Mouse (Mus musculus) liver, embryonic 14.5 days (tissue): ENCODE measurements at regions not wholly inside any gene's neighbourhood (a gene's known extent, or its start where the extent isn't known, plus 50 kb on each side); places are given as distances from the start of the nearest gene placed in this dataset.

Experiments
- CTCF ChIP-seq: IDR thresholded peaks from 2 replicates; pipeline ENCODE4 v1.5.1; 2016; ENCODE audit warnings: antibody characterized with exemption, low read depth, control low read depth
- EP300 ChIP-seq: IDR thresholded peaks from 2 replicates; pipeline ENCODE4 v1.6.1; 2016; ENCODE audit warnings: antibody characterized with exemption, low read depth

DNA sequence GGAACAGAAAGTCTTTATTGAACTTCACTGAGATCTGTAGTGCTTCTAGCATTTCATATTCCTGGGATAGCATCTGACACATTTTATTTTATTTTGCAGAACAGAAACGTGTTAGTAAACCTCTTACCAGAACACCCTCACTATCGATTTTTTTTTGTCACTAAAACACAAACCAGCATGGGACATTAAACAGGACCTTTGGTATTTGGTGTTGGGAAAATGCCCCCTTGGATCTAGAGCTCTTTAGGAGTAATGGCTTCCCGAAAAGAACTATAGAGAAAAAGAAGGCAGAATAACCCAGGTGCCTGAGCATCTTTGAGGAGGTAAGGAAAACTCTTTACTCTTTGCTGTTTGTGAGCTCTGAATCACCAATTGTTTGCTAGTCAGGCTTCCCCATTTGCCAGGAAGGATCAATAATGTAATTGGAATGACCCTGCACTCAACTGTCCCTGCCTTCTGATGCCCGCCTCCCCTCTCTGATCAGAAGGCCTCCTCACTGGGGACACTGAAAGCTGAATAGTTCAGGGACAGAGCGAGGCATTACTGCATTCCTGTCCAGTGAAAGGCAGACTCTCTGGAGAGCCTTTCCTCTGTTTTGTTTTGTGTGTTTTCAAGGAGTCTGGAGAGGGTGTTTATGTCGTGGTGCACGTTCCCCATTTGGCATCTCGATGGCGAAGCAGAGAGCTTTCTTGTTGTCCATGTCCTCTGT is 102.5 kb downstream of the Phlda1 start:
- TF ChIP-seq CTCF (no peak), EP300 (no peak)
